Mouse (Mus musculus) lung, postnatal 36 days (tissue): ENCODE results near the gene Rnf212b.
"Not testable (repeated sequence)": the region's sequence is repeated elsewhere in the genome, so short reads cannot be mapped to it uniquely, and the experiment has no call there.

ENCODE experiments used
- DNase-seq: peaks from one replicate; pipeline ENCODE4 v3.0.0; 2022; ENCODE audit warnings: mixed read lengths

Gene Rnf212b

DNA sequence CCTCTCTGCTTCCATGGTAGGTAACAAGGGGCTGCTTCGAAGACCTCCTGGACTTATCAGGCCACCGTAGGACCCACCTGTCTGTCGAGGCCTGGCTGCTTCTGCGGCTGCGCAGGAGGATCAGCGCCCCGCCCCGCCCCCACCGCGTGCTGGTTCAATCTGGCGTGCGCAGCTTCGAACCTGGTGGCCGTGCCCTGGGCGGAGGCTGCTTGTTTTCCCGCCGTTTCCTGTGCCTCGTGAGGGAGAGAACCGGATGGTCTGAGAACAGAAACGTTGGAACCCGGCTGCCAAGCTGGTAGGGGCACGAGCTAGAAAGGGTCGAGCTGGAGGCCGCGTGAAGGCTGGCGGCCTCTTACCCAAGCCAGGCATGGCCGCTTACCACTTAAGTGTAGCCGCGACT, at the start of gene Rnf212b:
Rnf212b (plus strand) TSS at position 151 of the 400 bp plus-strand sequence.
- DNase-seq: no peak

DNA sequence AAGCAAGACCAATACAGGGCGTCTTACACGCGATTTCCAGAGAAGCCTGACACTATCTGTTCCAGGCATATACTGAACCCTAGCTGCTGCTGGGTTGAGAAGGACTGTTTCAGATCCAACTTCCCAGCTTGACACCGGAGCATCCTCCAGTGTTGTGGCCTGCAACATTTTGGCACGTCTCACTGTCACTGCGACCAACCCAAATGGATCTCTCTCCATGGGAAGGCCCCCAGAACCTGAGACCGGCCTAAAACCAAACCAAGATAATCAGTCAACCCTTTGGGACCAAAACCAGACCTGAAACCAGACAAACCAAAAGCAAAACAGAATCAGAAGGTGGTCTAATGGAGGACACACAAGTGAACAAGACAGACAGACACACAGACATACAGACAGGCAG, 47.0 kb upstream of the Rnf212b start:
- not testable (repeated sequence) for DNase-seq

DNA sequence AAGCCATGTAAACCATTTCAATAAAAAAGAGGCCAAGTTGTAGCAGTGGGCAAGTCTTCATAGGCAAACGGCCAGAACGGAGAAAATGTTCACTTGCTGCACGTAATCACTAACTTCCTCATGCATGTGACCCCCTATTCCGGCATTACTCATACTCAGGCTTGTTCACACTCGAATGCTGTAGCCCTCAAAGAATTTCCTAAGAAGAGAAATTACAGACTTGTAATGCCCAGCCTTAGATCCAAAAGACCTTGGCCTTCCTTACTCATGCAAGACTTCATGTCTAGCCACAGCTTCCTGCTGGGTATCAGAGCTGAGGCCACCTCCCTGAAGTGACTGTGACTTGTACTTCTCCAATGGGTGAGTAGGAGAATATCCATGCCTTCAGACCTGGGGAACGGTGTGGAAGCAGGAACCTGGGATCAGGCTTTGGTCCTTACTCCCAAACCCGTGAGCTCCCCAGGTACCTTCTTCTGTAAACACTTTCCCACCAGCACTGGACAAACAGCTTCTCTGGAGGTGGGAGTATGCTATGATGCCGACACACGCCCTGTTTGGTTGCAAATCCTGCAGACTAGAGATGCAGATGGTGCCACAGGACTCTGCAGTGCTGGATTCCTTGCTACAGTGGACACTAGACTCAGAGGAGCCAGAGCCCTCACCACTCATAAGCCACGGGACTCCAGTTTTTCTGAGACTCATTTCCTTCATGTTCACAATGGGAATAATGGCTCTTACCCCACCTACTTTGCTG, 45.5 kb upstream of the Rnf212b start:
- DNase-seq: peak; percentile 29

DNA sequence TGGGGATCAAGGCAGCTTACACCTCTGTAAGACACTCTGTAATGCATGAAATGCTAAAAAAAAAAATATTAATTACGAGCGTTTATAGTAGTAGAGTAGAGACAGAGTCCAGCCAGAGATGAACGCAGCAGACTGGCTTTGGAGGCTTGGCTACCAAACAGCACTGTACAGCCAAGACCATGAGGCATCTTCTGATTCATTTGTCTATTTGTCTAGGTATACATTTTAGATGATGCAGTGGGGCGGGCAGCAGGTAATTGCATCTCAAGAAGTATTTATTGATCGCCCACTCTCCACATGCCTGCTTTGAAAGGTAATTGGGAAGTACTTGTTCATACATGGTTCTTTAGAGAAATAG, 44.9 kb upstream of the Rnf212b start:
- no peak for DNase-seq

DNA sequence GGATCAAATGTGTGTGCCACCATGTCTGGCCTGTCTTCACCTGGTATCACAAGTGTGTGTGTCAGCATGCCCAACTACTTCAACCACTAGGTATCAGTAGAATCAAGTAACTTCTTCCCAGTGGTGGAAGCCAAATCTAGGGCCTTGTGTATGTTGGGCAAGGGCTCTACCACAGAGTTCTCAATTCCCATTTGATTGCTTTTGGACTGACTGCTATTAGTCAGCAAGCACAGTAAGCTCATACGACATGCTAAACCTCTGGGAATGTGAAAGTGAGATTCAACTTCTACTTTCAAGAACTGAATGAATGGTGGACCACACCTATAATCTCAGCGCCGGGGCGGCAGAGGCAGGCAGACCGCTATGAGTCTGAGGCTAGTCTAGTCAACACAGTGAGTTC, 43.6 kb upstream of the Rnf212b start:
- DNase-seq: peak; percentile 10

DNA sequence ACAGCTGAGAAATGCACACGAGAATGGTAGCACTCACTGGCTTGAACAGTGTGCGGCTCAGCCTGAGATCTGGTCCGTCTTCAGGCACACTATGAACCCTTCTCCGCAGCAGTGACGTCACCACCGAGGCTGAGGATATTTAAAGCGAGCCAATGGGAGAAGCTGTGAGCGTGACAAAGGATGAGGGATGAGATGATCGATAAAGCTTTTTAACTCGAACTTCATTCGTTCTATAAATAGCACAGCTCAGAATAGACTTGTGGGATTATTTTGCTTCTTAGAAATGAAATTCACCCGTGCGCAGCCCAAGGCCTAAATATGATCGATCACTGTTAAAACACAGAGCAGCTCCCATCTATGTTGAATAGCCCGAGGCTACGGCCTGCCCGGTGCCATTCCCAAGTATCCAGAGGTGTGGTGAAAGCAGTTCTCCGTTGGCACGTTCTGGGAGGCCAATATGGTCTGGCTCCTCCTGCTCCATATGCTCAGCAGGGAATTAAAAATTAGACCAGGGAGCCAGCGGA, 41.5 kb upstream of the Rnf212b start:
- no peak for DNase-seq

DNA sequence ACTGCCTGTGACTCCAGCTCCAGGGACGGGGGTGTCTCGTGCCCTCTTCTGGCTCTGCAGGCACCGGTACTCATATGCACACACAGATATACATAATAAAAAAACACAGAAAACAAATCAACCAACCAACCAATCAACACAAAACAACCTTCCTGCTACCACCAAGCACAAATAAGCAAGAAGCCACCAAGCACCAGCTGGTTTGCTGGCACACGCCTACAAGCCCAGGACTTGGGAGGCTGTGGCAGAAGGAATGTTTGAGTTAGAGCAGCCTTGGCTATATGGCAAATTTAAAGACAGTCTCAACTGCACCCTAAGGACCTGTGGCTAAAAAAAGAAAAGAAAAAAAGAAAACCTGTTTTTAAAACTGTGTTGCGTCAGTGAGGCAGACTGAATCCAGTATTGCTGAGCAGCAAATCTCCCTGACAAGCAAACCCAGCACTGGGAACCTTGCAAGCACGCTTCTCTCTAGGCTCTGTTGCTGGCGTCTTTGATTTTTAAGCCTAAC, 38.4 kb upstream of the Rnf212b start:
- DNase-seq: no peak

DNA sequence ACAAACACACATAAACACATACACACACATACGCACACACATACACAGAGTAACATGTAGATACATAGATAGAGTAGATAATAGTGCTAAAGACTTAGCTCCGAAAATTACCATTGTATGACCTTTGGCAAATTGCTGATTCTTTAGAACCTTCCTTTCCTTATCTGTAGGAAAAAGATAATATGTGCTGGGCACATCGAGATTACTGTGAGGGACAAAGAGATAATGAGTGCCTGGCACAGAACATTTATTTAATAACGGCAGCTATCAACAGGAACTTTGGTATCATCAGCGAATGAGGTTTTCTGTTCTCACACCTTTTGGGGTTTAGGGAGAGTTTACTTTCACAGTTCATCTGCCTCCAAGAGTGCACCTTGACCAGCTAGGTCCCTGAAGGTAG, 37.2 kb upstream of the Rnf212b start:
- DNase-seq: no peak

DNA sequence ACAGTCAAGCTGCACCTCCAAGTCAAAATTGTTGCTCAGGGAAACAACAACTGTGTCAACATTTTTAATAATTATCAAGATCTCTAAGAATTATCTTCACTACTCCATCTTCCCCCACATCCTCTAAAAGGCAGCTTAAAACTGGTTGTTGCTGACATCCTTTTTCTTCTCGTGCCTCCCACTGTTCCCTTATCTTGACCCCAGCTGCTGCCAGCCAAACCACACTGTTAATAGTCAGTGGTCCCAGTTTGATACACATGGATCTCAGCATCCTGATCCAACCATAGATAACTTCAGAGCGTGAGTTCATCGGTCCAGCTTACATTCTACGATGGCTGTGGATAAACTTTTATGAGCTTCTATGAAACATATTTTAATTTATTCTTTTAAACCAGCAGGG, 36.0 kb upstream of the Rnf212b start:
- no peak for DNase-seq

DNA sequence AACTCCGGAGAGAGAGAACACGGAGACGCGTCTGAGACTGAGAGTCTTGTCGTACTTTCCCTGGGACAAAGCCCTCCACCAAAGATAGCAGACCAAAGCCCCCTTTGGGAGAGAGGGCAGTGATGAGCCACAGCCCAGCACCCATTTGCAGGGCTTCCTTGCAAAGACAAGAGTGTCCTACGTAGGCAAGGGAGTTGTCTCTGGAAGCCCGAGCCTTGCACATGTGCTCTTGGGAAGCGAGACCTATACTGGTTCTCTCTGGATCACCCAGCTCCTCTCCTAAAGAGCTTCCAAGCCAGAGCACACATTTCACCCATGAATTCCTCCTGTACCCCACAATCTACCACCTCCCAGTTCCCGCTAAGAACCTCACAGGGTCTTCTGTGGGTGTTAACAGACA, 33.9 kb upstream of the Rnf212b start:
- no peak for DNase-seq

DNA sequence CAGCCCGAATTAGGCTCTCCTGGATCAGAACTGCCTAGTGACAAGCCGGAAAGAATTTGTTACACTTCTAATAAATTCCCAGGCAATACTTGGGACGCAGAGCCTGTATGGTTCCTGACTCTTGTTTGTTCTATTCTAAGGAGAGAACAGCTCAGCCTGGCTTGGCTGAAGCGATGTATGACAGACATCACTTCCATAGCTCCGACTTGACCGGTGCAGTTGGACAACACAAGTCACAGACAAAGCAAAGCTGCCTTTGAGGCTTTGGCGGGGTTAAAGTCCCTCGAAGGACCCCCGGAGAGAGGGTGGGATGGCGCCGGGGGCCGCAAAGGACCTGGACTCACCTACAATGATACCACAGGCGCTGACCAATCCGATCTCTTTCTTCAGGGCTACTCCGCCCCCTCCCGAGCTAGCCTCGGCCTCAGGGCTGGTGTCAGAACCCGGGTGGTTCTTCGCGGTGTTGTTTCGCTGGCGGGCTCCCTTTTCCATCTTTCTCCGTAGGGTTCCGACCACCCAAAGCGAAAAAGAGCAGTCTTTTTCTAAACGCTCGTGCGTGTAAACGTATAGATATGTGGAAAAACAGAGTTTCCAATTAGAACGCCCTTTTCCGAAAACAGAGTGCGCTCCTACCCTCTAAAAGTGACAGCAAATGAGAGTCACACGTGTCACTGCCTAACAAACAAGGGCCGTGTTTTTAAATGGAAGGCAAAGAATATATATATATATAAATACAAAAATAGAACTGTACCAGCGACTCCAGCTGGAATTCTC, 32.9 kb upstream of the Rnf212b start:
- peak; percentile 59 for DNase-seq

DNA sequence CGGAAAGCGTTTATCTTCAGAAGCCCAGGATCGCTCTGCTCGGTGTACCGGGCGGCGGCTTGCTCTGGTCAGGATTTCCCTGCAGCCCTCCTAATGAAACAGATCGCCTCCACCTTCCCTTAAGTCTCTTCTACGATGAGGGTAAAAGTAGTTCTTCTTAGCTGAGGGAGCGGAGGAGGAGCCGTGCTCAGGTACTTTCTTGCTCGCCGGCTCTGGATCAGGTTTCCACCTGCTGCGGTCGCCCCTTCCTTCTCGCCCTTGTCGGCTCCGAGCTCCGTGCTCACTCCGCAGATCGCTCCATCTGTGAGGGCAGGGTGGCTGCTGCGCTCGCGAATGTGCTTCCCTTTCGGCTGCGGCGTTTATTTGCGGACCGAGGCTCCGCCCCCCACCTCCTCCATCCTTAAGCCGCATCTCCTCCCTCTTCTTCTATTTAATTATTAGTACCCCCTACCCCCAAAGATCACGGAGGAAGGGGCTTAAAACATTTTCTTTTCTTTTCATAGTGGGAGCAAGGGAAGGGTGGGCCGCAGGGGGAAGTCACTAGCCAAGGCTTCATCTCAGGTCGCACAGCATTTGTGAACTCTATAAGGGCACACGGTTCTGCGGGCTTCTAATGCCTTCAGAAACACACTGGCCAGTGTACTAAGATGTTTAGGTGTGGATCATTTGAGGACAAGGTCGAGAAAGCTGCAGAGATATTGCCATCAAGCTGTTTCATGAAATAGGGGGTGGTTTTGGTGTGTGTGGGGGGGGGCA, 32.2 kb upstream of the Rnf212b start, which contains the start of gene Slc7a8:
Slc7a8 (minus strand) TSS at position 337 of the 756 bp plus-strand sequence.
- peak; percentile 55 for DNase-seq

DNA sequence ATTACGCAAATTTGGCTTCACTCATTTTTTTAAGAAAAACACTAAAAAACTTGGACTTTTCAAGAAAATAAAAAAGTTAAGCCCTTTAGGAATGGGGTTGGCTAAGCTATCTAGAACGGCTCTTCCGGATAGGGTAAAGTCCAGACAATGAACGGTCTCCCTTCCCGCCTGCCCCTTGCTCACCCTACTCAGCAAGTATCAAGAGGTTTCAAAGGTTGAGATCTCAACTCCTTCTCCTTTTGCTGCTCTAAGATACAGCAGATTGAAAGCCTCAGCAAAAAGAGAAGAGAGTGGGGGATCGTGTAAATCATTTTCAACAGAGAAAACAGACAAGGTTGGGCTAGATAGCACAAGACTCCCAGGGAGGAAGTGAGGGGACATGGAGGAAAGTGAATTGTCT, 31.0 kb upstream of the Rnf212b start:
- no peak for DNase-seq

DNA sequence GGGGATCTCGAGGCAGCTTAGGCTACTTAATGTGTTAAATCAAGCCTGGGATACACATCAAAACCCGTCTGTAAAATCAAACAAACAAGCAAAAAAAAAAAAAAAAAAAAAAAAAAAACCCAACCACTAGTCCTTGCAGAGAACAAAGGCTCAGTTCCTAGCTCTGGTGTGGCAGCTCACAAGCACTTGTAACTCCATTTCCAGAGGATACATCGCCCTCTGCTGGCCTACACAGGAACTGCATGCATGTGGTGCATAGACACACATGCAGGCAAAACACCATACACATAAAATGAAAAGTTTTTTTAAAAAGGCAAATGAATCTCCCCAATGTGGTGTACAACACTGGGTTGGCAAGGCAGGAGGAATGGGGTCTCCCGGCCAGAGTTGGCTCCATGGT, 28.0 kb upstream of the Rnf212b start:
- peak; percentile 88 for DNase-seq

DNA sequence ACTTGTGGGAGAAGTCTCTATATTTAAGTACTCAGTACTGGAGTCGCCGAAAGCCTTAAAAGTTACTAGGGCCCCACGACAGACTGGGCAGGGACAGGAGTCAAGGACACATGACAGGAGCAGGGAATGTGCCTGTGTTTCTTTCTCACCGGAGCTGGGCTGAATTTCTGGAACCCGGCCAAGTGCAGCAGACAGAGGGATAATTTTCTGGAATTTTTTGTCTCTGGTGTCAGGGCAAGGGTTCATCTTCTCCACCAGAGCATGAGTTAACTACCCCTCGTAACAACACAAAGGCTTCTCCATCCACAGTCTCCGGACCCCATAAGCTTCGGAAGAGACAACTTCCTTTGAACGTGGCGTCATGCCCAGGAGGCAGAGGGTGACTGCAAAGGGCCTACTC, 27.5 kb upstream of the Rnf212b start:
- no peak for DNase-seq

DNA sequence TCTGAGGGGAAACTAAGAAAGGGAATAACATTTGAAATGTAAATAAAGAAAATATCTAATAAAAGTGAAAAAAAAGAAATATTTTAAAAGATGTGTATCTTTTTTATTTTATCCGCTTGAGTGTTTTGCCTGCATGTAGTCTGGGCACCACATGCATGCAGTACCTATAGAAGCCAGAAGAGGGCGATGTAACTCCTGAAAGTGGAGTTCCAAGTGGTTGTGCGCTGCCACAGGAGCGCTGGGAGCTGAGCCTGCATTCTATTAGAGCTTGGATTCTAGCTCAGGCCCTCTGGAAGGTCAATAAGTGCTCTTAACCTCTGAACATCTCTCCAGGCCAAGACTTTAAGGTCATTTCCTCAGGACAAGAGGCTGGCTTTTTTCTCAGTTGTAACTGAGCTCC, 26.7 kb upstream of the Rnf212b start:
- no peak for DNase-seq

DNA sequence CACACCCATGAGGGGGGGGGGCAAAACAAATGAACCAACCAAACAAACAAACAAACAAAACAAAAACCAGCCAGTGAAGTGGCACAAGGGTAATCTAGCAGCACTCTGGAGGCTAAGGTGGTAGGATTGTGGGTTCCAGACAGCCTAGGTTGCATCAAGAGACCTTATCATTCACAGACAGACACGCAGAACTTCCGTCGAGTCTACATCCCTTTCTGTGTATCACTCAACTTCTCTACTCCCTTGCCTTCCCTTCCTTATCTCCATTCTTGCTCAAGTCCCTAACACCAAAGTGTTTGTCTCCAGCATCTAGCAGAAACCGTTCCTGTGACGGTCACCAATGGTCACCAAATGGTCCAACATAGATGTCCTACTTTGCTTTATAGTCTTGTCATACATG, 25.7 kb upstream of the Rnf212b start:
- DNase-seq: no peak

DNA sequence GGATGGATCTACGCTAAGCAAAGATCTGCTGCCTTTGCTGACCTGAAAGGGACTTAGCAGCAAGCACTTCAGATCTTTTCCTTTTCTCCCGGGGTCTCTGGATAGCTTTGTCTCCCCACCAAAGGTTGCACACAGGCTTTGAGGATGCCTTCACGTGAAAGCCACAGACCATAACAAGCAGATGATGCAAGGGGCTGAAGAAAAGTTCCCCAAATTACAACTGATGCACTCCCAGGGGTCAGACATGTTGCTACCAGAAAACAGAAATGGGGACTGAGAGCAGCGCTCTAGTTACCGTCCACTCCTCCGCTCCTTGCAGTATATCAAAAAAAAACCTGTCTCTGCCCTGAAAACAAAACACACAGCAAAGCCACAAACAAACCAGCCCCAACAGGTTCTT, 21.8 kb upstream of the Rnf212b start:
- no peak for DNase-seq

DNA sequence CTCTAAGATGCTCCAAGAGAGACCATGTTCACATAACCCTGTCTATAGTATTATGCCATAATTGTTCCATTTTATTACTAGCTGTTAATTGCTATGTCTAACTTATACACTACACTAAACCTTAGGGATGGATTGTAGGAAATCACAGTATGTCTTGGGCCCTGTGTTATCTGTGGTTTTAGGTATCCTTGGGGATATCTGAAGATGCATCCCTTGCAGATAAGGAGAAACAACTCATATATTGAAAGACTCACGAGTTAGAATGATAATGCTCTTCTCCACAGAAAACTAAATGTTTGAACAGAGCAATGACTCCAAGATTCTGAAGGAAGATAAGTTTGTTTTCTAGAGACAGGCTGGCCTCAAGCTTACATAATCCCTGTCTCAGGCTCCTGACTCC, 20.6 kb upstream of the Rnf212b start:
- DNase-seq: no peak

DNA sequence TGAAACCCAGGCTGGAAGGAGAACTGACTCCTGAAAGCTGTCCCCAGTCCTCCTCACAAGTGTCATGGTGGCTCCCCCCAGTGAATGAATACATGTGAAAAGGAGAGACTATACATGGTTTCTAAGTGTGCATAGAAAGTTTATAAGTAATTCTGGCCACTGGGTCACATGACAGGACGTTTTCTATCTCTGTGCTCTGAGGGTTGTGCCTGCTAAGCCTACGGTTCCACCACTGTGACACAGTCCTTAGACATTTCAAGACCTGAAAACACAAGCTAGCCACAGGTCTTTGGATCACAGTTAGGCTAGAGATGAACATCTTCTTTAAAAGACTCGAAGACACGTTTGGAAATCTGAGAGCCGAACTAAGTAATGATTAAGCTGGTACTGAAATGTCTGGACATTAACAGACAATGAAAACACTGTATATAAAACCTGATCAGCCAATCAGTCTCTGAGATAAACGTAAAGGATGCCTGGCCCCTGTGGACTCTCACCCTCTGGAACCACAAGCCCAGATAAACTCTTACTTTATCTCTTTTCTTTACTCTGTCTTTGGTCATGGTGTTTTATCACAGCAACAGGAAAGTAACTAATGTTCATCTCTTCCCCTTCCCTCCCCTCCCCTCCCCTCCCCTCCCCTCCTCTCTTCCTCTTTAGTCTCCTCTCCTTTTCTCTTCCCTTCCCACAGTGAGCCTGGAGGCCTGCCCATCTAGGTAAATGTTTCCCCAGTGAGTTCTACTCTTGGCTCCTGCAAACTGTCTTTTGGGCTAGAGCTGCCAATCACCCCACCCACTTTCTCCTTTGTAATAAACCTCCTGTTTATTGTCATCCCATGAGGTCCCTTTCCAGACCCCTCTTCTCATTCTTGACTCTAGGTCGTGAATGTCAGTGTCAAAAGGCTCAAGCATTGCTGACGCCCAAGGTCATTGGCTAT, 19.8 kb upstream of the Rnf212b start:
- DNase-seq: no peak

DNA sequence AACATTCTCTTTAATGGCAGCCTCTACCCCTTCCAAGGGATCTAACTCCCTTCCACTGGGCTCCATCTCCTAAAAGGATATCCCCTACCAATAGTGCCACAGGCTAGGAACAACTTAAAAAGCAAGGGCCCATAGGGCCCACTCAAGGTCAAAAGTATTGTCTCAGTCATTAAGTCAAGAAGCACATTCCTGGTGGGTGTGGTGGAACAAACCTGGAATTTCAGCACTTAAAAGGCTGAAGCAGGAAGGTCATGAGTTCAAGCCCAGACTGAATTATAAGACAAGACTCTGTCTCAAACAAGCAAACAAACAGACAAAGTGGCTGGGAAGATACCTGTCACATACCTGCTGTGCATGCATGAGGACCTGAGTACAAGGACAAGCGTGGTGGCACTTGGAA, 18.0 kb upstream of the Rnf212b start:
- DNase-seq: no peak

DNA sequence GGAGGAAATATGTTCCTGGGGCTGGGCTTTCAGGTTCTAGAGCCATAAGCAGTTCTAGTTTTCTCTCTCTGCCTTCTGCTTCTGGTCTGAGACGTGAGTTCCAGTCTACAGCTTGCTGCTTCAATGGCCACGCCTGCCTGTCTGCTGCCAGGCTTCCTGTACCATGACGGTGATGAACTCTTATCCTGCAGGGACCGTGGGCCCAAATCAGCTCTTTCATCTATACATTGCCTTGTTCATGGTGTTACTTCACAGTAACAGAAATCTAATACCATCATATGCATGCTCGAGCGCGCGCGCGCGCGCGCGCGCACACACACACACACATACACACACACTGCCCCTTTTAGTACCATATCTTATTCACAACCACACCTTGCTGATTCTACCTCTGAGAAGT, 17.2 kb upstream of the Rnf212b start:
- no peak for DNase-seq
